Mouse (Mus musculus) liver, embryonic 16.5 days (tissue): ENCODE results near the gene Pskh1. TPM values are rescaled to one million over a fixed set of nuclear protein-coding genes. Genes with fewer than 3 reads are reported as not detected.

Source experiments
- ATAC-seq: fragments of 200-750 bp; cut with Nextera tagmentation; 2 replicates; pipeline ENCODE4 v1.8.0; 2017; ENCODE audit warnings: low read depth, mild to moderate bottlenecking, moderate number of reproducible peaks, moderate library complexity
- H3K27ac ChIP-seq: fragments of 300-500 bp; sonication (generic); 2 replicates; pipeline ENCODE4 v1.5.1; 2014; ENCODE audit warnings: mild to moderate bottlenecking, low read length
- H3K27me3 ChIP-seq: fragments of 300-500 bp; sonication (generic); 2 replicates; pipeline ENCODE4 v1.6.1; 2014; ENCODE audit warnings: low read depth, low read length, mixed read lengths; ENCODE audit not compliant: control insufficient read depth, insufficient read depth
- H3K36me3 ChIP-seq: fragments of 300-500 bp; sonication (generic); 2 replicates; pipeline ENCODE4 v1.6.1; 2014; ENCODE audit warnings: mild to moderate bottlenecking; ENCODE audit not compliant: control insufficient read depth, insufficient read depth
- H3K4me1 ChIP-seq: fragments of 300-500 bp; sonication (generic); 2 replicates; pipeline ENCODE4 v1.6.1; 2014; ENCODE audit warnings: low read depth, low read length, mixed read lengths; ENCODE audit not compliant: control insufficient read depth
- H3K4me2 ChIP-seq: fragments of 300-500 bp; sonication (generic); 2 replicates; pipeline ENCODE4 v1.6.1; 2014; ENCODE audit warnings: low read depth, low read length, mixed read lengths
- H3K4me3 ChIP-seq: fragments of 300-500 bp; sonication (generic); 2 replicates; pipeline ENCODE4 v1.5.1; 2014; ENCODE audit warnings: low read depth, mild to moderate bottlenecking, low read length
- H3K9ac ChIP-seq: fragments of 300-500 bp; sonication (generic); 2 replicates; pipeline ENCODE4 v1.6.1; 2014; ENCODE audit warnings: low read depth, low read length
- H3K9me3 ChIP-seq: fragments of 300-500 bp; sonication (generic); replicated peaks from 2 replicates; pipeline ENCODE4 v1.6.1; 2016; ENCODE audit warnings: low read length; ENCODE audit not compliant: control insufficient read depth
- WGBS: fragments of 180-500 bp; shearing (Covaris S2); extraction: QIAGEN DNeasy Blood & Tissue Kit; methylation state at CpG from one replicate; pipeline ENCODE4 v1.1.7; 2014; ENCODE audit not compliant: insufficient replicate concordance; 5-methylcytosine and 5-hydroxymethylcytosine counted together
- polyA plus RNA-seq: library from polyadenylated mRNA; unstranded; fragments of >200 nt; fragmentation: Nextera tagmentation; extraction: Ambion mirVana; gene quantifications from 2 replicates; pipeline ENCODE4 v1.2.1, GENCODE M21; 2015

The Pskh1 gene
- polyA plus RNA-seq, 1 experiment from 2014 or later, result 12.2 TPM

- Histone ChIP-seq H3K9ac (no peak overlapping the region), H3K4me2 (no peak overlapping the region), H3K4me3 (no peak overlapping the region), H3K4me1 (no peaks in the 10 kb centered on the region), H3K27ac (no peak overlapping the region), H3K27me3 (no peaks in the 10 kb centered on the region), H3K36me3 (peaks cover 66% of the 10 kb centered on the region), H3K9me3 (no peaks in the 10 kb centered on the region)
- ATAC-seq, result no peak
- WGBS, result 83% methylated on average over 12 of the region's 12 CpGs
These were observed 10.3 kb upstream of the Pskh1 start for GRCm38 (mm10) chr8:105889756-105890465.

DNA sequence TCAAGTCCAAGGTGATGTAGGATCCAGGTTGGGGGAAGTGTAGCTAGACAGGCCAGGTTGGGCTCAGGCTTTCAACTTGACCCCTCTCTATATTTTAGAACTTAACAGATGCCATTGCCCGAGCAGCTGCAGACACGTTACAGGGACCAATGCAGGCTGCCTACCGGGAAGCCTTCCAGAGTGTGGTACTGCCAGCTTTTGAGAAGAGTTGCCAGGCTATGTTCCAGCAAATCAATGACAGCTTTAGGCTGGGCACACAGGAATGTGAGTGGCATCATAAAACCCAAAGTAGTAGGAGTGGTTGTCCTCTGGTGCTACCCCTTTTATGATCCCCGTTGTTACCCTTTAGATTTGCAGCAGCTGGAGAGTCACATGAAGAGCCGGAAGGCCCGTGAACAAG, 9.4 kb upstream of the Pskh1 start:
- no peaks in the 10 kb centered on the region for H3K4me1 ChIP-seq
- no peaks in the 10 kb centered on the region for H3K9me3 ChIP-seq
- H3K36me3 ChIP-seq, result peaks cover 57% of the 10 kb centered on the region
- WGBS, result 77% methylated on average over 6 of the region's 6 CpGs
- no peak overlapping the region for H3K4me3 ChIP-seq
- ATAC-seq, result no peak
- H3K4me2 ChIP-seq, result no peak overlapping the region
- H3K9ac ChIP-seq, result no peak overlapping the region
- no peaks in the 10 kb centered on the region for H3K27me3 ChIP-seq
- H3K27ac ChIP-seq, result no peak overlapping the region

DNA sequence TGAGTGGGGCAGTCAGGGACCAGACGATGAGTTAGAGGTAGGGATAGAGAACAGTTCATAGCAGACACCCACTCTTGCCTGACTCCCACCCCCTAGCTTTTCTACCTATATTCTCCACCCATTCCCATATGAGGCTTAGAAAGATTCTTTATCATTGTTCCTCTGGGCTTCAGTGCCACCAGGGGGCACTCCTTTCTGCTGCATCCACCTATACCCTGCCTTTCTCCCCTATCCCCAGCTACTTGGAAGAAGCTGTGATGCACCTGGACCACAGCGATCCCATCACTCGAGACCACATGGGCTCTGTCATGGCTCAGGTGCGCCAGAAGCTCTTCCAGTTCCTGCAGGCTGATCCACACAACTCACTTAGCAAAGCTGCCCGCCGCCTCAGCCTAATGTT, 7.8 kb upstream of the Pskh1 start:
- no peak for ATAC-seq

GRCm38 (mm10) chr8:105893339-105893738, 6.9 kb upstream of the Pskh1 start, which contains the start of gene Nrn1l:
TSS of gene Nrn1l (plus strand) at chr8:105893567.
- no peak within 1 kb of the TSS for H3K4me3 ChIP-seq
- H3K4me1 ChIP-seq, result no peaks in the 10 kb centered on the region; the same call in 1 of the 2 replicates
- H3K27ac ChIP-seq, result no peak within 1 kb of the TSS
- ATAC-seq, result peak; percentile 72
- WGBS, result 40% methylated on average over 11 of the region's 11 CpGs
- H3K27me3 ChIP-seq, result no peaks in the 10 kb centered on the region
- H3K9me3 ChIP-seq, result no peaks in the 10 kb centered on the region
- H3K4me2 ChIP-seq, result no peak within 1 kb of the TSS
- peaks cover 33% of the 10 kb centered on the region for H3K36me3 ChIP-seq
- H3K9ac ChIP-seq, result no peak within 1 kb of the TSS

More for the DNA sequence above, 7.8 kb upstream of the Pskh1 start:
- whole genome bisulfite sequencing, result 77% methylated on average over 6 of the region's 6 CpGs
- peaks cover 42% of the 10 kb centered on the region for H3K36me3 ChIP-seq
- H3K4me3 ChIP-seq, result no peak overlapping the region
- no peak overlapping the region for H3K27ac ChIP-seq
- no peak overlapping the region for H3K9ac ChIP-seq
- no peaks in the 10 kb centered on the region for H3K4me1 ChIP-seq
- no peaks in the 10 kb centered on the region for H3K9me3 ChIP-seq
- no peaks in the 10 kb centered on the region for H3K27me3 ChIP-seq
- H3K4me2 ChIP-seq, result no peak overlapping the region

DNA sequence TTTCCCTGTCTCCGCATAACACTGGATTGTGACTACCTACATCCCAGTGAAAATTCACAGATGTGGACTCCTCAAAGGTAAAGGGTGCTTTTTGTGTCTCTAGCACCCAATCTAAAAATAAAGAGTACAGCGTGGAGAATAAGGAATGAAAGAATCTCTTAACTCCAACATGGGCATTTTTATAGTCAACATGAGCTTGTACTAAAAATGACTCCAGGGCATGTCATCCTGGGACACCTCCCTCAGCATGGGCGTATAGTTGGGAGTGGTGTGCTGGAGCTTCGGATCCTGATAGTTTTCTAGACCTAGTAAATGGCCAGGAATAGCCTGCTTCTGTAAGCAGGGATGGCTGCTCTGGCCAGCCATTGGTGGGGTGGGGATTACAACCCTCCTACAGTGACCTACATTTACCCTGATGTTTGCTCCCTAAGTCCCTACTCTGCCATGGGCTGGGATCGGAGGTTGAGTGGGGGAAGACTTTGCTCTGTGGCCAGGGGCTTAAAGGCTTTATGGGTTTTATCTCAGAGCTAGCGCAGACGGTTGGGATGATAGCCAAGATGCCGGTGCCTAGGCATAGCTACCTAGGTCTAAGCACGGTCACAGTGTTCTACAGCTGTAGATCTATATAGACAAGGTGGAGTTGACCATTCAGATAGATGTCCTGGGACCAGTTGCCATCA, 2.3 kb upstream of the Pskh1 start:
- H3K27ac ChIP-seq, result no peak overlapping the region
- no peaks in the 10 kb centered on the region for H3K27me3 ChIP-seq
- H3K36me3 ChIP-seq, result no peaks in the 10 kb centered on the region
- WGBS, result 65% methylated on average over 9 of the region's 9 CpGs
- peaks cover 16% of the 10 kb centered on the region for H3K4me1 ChIP-seq
- H3K9me3 ChIP-seq, result no peaks in the 10 kb centered on the region
- no peak overlapping the region for H3K4me2 ChIP-seq
- no peak overlapping the region for H3K4me3 ChIP-seq
- H3K9ac ChIP-seq, result no peak overlapping the region
- ATAC-seq, result no peak

DNA sequence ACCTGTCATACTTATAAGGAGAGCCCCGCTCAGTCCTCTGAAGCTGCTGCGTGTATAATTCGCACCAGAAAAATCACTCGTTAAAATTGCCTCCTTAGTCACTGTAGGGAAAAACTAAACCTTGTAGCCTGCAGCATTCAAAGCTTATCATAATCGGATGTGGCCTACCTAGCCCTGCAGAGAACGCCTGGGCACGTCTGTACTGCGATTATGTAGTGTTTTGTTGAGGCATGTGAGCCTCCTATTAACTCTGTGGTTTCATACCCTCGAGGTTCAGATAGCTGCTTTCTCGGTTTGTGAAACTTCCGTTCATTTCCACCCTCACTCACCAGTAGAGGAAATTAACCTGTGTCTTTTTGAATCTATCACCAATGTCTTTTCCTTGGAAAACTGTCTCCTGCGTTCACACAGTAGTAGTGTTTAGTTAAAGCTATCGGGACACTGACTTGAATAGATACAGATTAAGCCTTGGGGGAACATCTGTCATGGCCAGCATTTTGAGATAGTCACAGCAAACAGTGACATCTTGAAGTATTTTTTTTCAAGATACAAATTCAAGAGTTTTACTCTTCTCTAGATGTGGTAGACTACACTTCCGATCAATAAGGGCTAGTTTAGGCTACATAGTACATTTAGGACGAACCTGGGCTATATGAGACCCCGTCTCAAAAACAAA, 838 bp downstream of the Pskh1 start:
- 12% methylated on average over 16 of the region's 16 CpGs for WGBS
- Histone ChIP-seq H3K9ac (peak overlapping the region; percentile 99), H3K4me3 (peak overlapping the region; percentile 91), H3K9me3 (no peaks in the 10 kb centered on the region), H3K36me3 (no peaks in the 10 kb centered on the region), H3K27ac (peak overlapping the region; percentile 95), H3K4me1 (peaks cover 16% of the 10 kb centered on the region), H3K27me3 (no peaks in the 10 kb centered on the region), H3K4me2 (peak overlapping the region; percentile 80)
- peak; percentile 42 for ATAC-seq

DNA sequence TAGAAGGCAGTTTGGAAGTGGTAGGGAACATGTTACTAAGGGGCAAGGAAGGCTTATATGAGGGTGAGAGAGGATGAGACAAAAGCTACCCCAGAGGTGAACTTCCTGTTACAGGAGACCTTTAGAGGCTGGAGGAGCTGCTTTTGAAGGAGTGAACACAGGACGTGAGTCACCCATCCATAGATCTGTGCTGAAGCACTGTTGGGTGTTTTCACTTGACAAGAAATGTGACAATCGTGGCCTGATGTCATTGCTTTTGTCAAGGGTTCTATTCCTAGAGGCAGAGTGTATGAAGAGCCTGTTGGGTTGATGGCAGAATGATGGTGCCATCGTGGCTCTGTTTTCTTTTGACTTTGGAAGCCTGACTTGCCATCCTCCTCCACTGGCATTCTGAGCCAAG, 19.1 kb downstream of the Pskh1 start:
- no peak for ATAC-seq
- WGBS, result 67% methylated on average over 3 of the region's 3 CpGs
- no peaks in the 10 kb centered on the region for H3K9me3 ChIP-seq
- H3K27ac ChIP-seq, result no peak overlapping the region
- no peaks in the 10 kb centered on the region; the same call in 1 of the 2 replicates for H3K36me3 ChIP-seq
- no peaks in the 10 kb centered on the region for H3K4me1 ChIP-seq
- no peaks in the 10 kb centered on the region for H3K27me3 ChIP-seq
- H3K9ac ChIP-seq, result no peak overlapping the region
- no peak overlapping the region for H3K4me2 ChIP-seq
- H3K4me3 ChIP-seq, result no peak overlapping the region

DNA sequence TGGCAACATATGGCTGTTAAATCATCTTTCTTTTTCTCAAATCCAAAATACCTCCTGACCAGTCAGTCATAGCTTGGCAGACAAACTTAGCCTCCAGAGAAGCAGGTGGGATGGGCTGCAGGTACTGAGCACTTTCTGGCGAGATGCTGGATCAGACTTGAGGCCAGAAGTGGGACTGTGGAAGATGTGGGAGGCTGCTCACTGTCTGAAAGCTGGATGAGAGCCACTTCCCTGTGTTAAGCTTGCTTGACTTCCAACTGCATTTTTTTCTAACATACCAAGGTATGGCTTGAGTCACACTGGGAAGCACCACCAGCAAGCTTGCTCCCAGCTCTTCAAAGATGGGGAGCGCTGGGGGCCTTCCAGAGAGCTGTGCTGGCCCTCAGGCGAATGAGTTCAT, 24.9 kb downstream of the Pskh1 start:
- ATAC-seq, result no peak
- no peak overlapping the region for H3K4me3 ChIP-seq
- H3K36me3 ChIP-seq, result 0 out of 2 replicates have a peak, but pooled peaks cover 2% of the 10 kb centered on the region
- H3K9me3 ChIP-seq, result no peaks in the 10 kb centered on the region
- H3K9ac ChIP-seq, result no peak overlapping the region
- H3K27me3 ChIP-seq, result no peaks in the 10 kb centered on the region
- H3K27ac ChIP-seq, result no peak overlapping the region
- 68% methylated on average over 3 of the region's 3 CpGs for WGBS
- H3K4me2 ChIP-seq, result no peak overlapping the region
- H3K4me1 ChIP-seq, result no peaks in the 10 kb centered on the region

DNA sequence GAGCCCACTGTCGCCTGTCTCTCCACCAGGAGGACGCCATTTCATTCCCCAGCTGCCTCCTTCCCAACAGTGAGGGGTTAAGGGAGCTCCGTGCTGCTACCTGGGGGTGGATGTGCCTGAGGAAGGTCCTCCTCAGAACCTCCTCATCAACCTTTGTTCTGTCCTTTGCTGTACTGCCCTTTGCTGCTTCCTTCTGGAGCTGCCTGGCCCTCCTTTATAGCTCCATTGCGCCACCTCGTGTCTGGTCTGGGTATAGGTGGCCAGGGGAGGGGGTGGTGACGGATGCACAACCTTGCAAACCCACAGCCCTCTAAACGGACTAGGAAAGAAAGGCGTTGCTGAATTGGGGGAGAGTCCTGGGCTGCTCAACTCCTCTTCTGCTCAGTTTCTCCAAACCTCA, 30.4 kb downstream of the Pskh1 start:
- WGBS, result 19% methylated on average over 8 of the region's 8 CpGs
- no peak overlapping the region for H3K9ac ChIP-seq

More for the DNA sequence above, 30.4 kb downstream of the Pskh1 start:
- Histone ChIP-seq H3K4me3 (no peak overlapping the region), H3K27me3 (no peaks in the 10 kb centered on the region), H3K4me1 (peaks cover 8% of the 10 kb centered on the region), H3K9me3 (no peaks in the 10 kb centered on the region), H3K36me3 (0 out of 2 replicates have a peak, but pooled peaks cover 2% of the 10 kb centered on the region), H3K27ac (no peak overlapping the region), H3K4me2 (no peak overlapping the region)
- ATAC-seq, result peak; percentile 37; the same call in 1 of the 2 replicates
